Mouse (Mus musculus): Measurements from ENCODE around the gene Traf4.

DNA sequence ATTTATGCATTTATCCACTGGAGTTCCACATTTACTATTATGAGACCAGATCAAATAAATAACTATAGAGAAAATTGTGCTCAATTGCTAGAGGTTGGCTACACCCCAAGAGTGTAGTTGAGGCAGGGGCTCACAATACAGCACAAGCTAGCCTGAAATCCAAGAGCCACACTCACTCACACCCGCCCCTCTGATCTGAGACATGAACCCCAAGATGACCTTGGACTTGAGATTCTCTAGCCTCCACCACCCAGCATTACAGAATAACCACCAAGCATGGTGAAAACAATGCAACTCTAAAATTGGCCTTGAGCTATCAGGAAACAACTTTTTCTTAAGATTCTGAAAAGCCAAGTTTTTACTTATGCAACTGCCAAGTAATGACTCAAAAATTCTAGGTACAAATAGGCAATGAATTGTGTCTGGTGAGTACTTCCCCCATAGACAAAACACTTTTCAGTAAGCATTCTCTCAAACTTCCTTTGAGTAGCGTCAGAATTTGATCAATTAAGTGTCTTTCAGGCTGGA is 16.5 kb upstream of the Traf4 start:
- TF ChIP-seq CTCF (IDR thresholded peaks at IDR 0.05; ENCODE audit: low read depth, low read length) (no peak), POLR2A (IDR thresholded peaks at IDR 0.05; ENCODE audit: extremely low read depth, insufficient read depth, low read length) (no peak)

All from liver, adult 2 months (tissue).